Comparison of ENCODE assay signal across 6 mouse cellular contexts in genomic region chr11:72982516-72982915, GRCm38 (mm10).
"Had no signal": no experiment of that assay in that cellular context is flagged by ENCODE, and none has a peak within 500 bp of the region (broad histone marks: within the 10 kb centered on the region; RNA-seq: fewer than 3 reads in every experiment).

No protein-coding gene starts in this region.

- DNase-seq: lung, adult 18-20 months; lung, postnatal 10 days; lung, postnatal 4 days; midbrain, embryonic 14.5 days; right cerebral cortex, postnatal 14 days; thymus, adult 18-20 months had no signal
